Mouse (Mus musculus) ovary, postnatal 10 days (tissue): ENCODE measurements around the gene Tmem30b.
A peak's percentile ranks its signal among the peaks of the same experiment; 100 is the strongest.
"Not testable (repeated sequence)": the region's sequence is repeated elsewhere in the genome, so short reads cannot be mapped to it uniquely, and the experiment has no call there.

Source experiments
- DNase-seq: peaks from one replicate; pipeline ENCODE4 v3.0.0; 2022; ENCODE audit warnings: low spot score

Tmem30b gene

GRCm38 (mm10) chr12:73546086-73546711 lies at the start of gene Tmem30b:
Gene Tmem30b, minus strand, starts transcription at chr12:73546392.
- no peak for DNase-seq

- no peak for DNase-seq
Observed at GRCm38 (mm10) chr12:73595226-73595625, 49.0 kb upstream of the Tmem30b start.

GRCm38 (mm10) chr12:73594177-73594745 lies 48.1 kb upstream of the Tmem30b start:
- DNase-seq: no peak

- DNase-seq: no peak
Observed at GRCm38 (mm10) chr12:73593021-73593798, 47.0 kb upstream of the Tmem30b start.

GRCm38 (mm10) chr12:73591625-73592024 lies 45.4 kb upstream of the Tmem30b start:
- DNase-seq: no peak

- DNase-seq: no peak
Observed at GRCm38 (mm10) chr12:73590627-73591276, 44.6 kb upstream of the Tmem30b start.

GRCm38 (mm10) chr12:73587262-73587661 lies 41.1 kb upstream of the Tmem30b start:
- DNase-seq: no peak

GRCm38 (mm10) chr12:73585850-73586249 lies 39.7 kb upstream of the Tmem30b start:
- no peak for DNase-seq

- DNase-seq: no peak
Observed at GRCm38 (mm10) chr12:73585241-73585801, 39.1 kb upstream of the Tmem30b start.

GRCm38 (mm10) chr12:73584610-73585240 lies 38.5 kb upstream of the Tmem30b start, which contains the start of gene Prkch:
Gene Prkch, plus strand, starts transcription at chr12:73584796.
- peak; percentile 67 for DNase-seq

GRCm38 (mm10) chr12:73583813-73584609 lies 37.8 kb upstream of the Tmem30b start:
- peak; percentile 23 for DNase-seq

GRCm38 (mm10) chr12:73583318-73583717 lies 37.1 kb upstream of the Tmem30b start:
- no peak for DNase-seq

GRCm38 (mm10) chr12:73580811-73581210 lies 34.6 kb upstream of the Tmem30b start:
- DNase-seq: no peak

- DNase-seq: no peak
Observed at GRCm38 (mm10) chr12:73578141-73578540, 31.9 kb upstream of the Tmem30b start.

- DNase-seq: no peak
Observed at GRCm38 (mm10) chr12:73574632-73575031, 28.4 kb upstream of the Tmem30b start.

GRCm38 (mm10) chr12:73565620-73565969 lies 19.4 kb upstream of the Tmem30b start:
- no peak for DNase-seq

- DNase-seq: no peak
Observed at GRCm38 (mm10) chr12:73564795-73565619, 18.8 kb upstream of the Tmem30b start.

GRCm38 (mm10) chr12:73564176-73564575 lies 18.0 kb upstream of the Tmem30b start:
- no peak for DNase-seq

- not testable (repeated sequence) for DNase-seq
Observed at GRCm38 (mm10) chr12:73563122-73563521, 16.9 kb upstream of the Tmem30b start.

- no peak for DNase-seq
Observed at GRCm38 (mm10) chr12:73560091-73560490, 13.9 kb upstream of the Tmem30b start.
